Mouse (Mus musculus): ENCODE measurements around the gene Olfr1124. TPM values are rescaled to one million over a fixed set of nuclear protein-coding genes. Genes with fewer than 3 reads are reported as not detected.

Olfr1124 gene
- polyA plus RNA-seq (2014; fragmentation: Illumina TruSeq; extraction: RNeasy Lipid Tissue Mini Kit (QIAGEN cat#74804); ENCODE audit: low read depth, low replicate concordance), result 0.24 TPM

GRCm38 (mm10) chr2:87429975-87430374, at the start of gene Olfr1124:
TSS of gene Olfr1124 (plus strand) at chr2:87430275.

GRCm38 (mm10) chr2:87385549-87385948, 44.5 kb upstream of the Olfr1124 start, which contains the start of gene Olfr1122:
TSS of gene Olfr1122 (plus strand) at chr2:87385849.

GRCm38 (mm10) chr2:87416335-87416734, 13.7 kb upstream of the Olfr1124 start, which contains the start of gene Olfr1123:
TSS of gene Olfr1123 (plus strand) at chr2:87416635.

GRCm38 (mm10) chr2:87453662-87454061, 23.6 kb downstream of the Olfr1124 start, which contains the start of gene Olfr1126:
TSS of gene Olfr1126 (plus strand) at chr2:87453962.

Other genes with a start within 250 kb of the Olfr1124 start
- gene Olfr1112, start 242.5 kb upstream of the Olfr1124 start, polyA plus RNA-seq (2014; fragmentation: Illumina TruSeq; extraction: RNeasy Lipid Tissue Mini Kit (QIAGEN cat#74804); ENCODE audit: low read depth, low replicate concordance), result not detected
- gene Olfr1113, start 221.3 kb upstream of the Olfr1124 start, polyA plus RNA-seq (2014; fragmentation: Illumina TruSeq; extraction: RNeasy Lipid Tissue Mini Kit (QIAGEN cat#74804); ENCODE audit: low read depth, low replicate concordance), result not detected
- not detected for gene Olfr1115, start 182.3 kb upstream of the Olfr1124 start, polyA plus RNA-seq (2014; fragmentation: Illumina TruSeq; extraction: RNeasy Lipid Tissue Mini Kit (QIAGEN cat#74804); ENCODE audit: low read depth, low replicate concordance)
- gene Olfr1116, start 162.7 kb upstream of the Olfr1124 start, polyA plus RNA-seq (2014; fragmentation: Illumina TruSeq; extraction: RNeasy Lipid Tissue Mini Kit (QIAGEN cat#74804); ENCODE audit: low read depth, low replicate concordance), result not detected
- gene Olfr1118, start 122.7 kb upstream of the Olfr1124 start, polyA plus RNA-seq (2014; fragmentation: Illumina TruSeq; extraction: RNeasy Lipid Tissue Mini Kit (QIAGEN cat#74804); ENCODE audit: low read depth, low replicate concordance), result not detected
- gene Olfr1120, start 75.5 kb upstream of the Olfr1124 start, polyA plus RNA-seq (2014; fragmentation: Illumina TruSeq; extraction: RNeasy Lipid Tissue Mini Kit (QIAGEN cat#74804); ENCODE audit: low read depth, low replicate concordance), result not detected
- not detected for gene Olfr1121, start 60.4 kb upstream of the Olfr1124 start, polyA plus RNA-seq (2014; fragmentation: Illumina TruSeq; extraction: RNeasy Lipid Tissue Mini Kit (QIAGEN cat#74804); ENCODE audit: low read depth, low replicate concordance)
- gene Olfr1122, start 44.4 kb upstream of the Olfr1124 start, polyA plus RNA-seq (2014; fragmentation: Illumina TruSeq; extraction: RNeasy Lipid Tissue Mini Kit (QIAGEN cat#74804); ENCODE audit: low read depth, low replicate concordance), result not detected
- not detected for gene Olfr1123, start 13.6 kb upstream of the Olfr1124 start, polyA plus RNA-seq (2014; fragmentation: Illumina TruSeq; extraction: RNeasy Lipid Tissue Mini Kit (QIAGEN cat#74804); ENCODE audit: low read depth, low replicate concordance)
- gene Olfr1126, start 23.7 kb downstream of the Olfr1124 start, polyA plus RNA-seq (2014; fragmentation: Illumina TruSeq; extraction: RNeasy Lipid Tissue Mini Kit (QIAGEN cat#74804); ENCODE audit: low read depth, low replicate concordance), result not detected
- 0.71 TPM for gene Pramel7, start 66.8 kb downstream of the Olfr1124 start, polyA plus RNA-seq (2014; fragmentation: Illumina TruSeq; extraction: RNeasy Lipid Tissue Mini Kit (QIAGEN cat#74804); ENCODE audit: low read depth, low replicate concordance)
- not detected for gene Pramel6, start 76.3 kb downstream of the Olfr1124 start, polyA plus RNA-seq (2014; fragmentation: Illumina TruSeq; extraction: RNeasy Lipid Tissue Mini Kit (QIAGEN cat#74804); ENCODE audit: low read depth, low replicate concordance)
- 0.39 TPM for gene Olfr153, start 101.5 kb downstream of the Olfr1124 start, polyA plus RNA-seq (2014; fragmentation: Illumina TruSeq; extraction: RNeasy Lipid Tissue Mini Kit (QIAGEN cat#74804); ENCODE audit: low read depth, low replicate concordance)
- not detected for gene Olfr1128, start 115.3 kb downstream of the Olfr1124 start, polyA plus RNA-seq (2014; fragmentation: Illumina TruSeq; extraction: RNeasy Lipid Tissue Mini Kit (QIAGEN cat#74804); ENCODE audit: low read depth, low replicate concordance)
- gene Olfr1129, start 143.6 kb downstream of the Olfr1124 start, polyA plus RNA-seq (2014; fragmentation: Illumina TruSeq; extraction: RNeasy Lipid Tissue Mini Kit (QIAGEN cat#74804); ENCODE audit: low read depth, low replicate concordance), result not detected
- gene Olfr1130, start 175.9 kb downstream of the Olfr1124 start, polyA plus RNA-seq (2014; fragmentation: Illumina TruSeq; extraction: RNeasy Lipid Tissue Mini Kit (QIAGEN cat#74804); ENCODE audit: low read depth, low replicate concordance), result not detected
- gene Olfr1131, start 196.8 kb downstream of the Olfr1124 start, polyA plus RNA-seq (2014; fragmentation: Illumina TruSeq; extraction: RNeasy Lipid Tissue Mini Kit (QIAGEN cat#74804); ENCODE audit: low read depth, low replicate concordance), result not detected
- gene Olfr1132, start 207.3 kb downstream of the Olfr1124 start, polyA plus RNA-seq (2014; fragmentation: Illumina TruSeq; extraction: RNeasy Lipid Tissue Mini Kit (QIAGEN cat#74804); ENCODE audit: low read depth, low replicate concordance), result not detected
- gene Olfr1133, start 217.1 kb downstream of the Olfr1124 start, polyA plus RNA-seq (2014; fragmentation: Illumina TruSeq; extraction: RNeasy Lipid Tissue Mini Kit (QIAGEN cat#74804); ENCODE audit: low read depth, low replicate concordance), result not detected
- gene Olfr1134, start 228.2 kb downstream of the Olfr1124 start, polyA plus RNA-seq (2014; fragmentation: Illumina TruSeq; extraction: RNeasy Lipid Tissue Mini Kit (QIAGEN cat#74804); ENCODE audit: low read depth, low replicate concordance), result not detected
- not detected for gene Olfr1135, start 243.4 kb downstream of the Olfr1124 start, polyA plus RNA-seq (2014; fragmentation: Illumina TruSeq; extraction: RNeasy Lipid Tissue Mini Kit (QIAGEN cat#74804); ENCODE audit: low read depth, low replicate concordance)